Mouse (Mus musculus) embryonic fibroblast, embryonic 13.5 days (primary cell): ENCODE measurements at regions not wholly inside any gene's neighbourhood (a gene's known extent, or its start where the extent isn't known, plus 50 kb on each side); places are given as distances from the start of the nearest gene placed in this dataset.

ENCODE experiments used
- CTCF ChIP-seq: IDR thresholded peaks from 2 replicates; pipeline ENCODE4 v1.5.1; 2011; ENCODE audit warnings: mild to moderate bottlenecking, control low read depth, low read length, moderate library complexity, borderline replicate concordance; ENCODE audit not compliant: insufficient read depth
- POLR2A ChIP-seq: IDR thresholded peaks from 2 replicates; pipeline ENCODE4 v1.6.1; 2011; ENCODE audit warnings: low read depth, mild to moderate bottlenecking, control low read depth, low read length, moderate library complexity

DNA sequence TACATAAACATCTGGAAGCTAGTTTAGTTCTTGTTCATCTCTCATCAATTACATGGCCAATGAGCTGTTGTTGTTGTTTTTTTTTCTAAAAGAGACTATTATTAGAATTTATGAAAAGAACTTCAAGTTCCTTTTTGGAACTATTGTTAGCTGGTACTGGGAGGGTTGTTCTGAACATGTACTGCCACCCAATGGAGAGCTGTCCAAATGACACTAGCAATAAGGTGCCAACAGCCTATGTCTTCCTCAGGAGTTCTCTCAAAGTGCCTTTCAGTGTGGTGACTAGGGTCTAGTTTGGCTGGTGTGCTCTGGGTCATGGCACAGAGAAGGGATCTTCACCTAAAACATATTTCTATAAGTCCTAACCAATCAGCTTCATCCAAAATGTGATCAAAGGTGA lies 60.6 kb upstream of the Mocs2 start:
- TF ChIP-seq CTCF (no peak), POLR2A (no peak)
